Mouse (Mus musculus): ENCODE measurements around the gene Usp53.

Gene Usp53

DNA sequence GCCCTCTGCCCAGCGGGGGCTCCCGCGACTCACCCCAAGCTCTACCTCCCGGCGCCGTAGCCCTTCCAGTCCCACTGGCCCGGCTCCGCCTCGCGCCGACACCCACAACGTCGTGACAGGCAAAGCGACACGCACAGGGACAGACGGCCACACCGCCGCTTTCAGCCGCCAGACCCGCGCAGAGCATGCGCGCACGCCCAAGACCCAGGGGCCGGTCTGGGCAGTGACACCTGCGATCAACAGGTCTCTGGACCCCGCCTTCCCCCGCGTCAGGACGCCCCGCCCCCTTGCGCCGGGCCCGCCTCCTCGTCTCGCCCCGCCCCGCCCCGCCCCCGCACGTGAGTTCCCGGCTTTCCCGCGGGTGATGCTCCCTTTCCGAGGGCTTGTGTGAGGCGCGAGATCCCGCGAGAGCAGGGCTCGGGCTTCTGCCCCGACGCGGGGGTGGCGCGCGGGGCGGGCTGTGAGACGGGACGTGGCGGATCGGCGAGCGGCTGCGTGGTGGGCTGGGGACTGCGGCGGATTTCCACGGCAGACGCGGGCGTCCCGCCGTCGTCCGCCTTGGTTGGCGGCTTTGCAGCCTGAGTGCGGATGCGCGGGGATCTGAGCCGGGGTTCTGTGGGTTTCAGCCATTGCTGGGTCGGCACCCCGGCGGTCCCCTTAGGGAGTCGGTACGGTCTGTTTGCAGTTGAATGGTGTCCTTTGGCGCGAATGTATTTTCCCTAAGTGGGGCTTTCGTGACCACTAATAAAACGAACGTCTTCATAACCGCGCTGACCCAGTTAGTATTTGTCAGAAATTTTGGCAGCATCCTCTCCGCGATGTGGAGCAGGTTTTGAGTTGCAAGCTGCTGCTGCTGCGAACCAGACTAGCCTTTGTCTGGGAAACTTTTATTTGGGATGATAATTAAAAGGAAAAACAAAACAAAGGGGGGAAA is at the start of gene Usp53:
Gene Usp53 (minus strand): TSS at position 262 of the 934 bp plus-strand sequence.
- DNase-seq (ENCODE audit: low read depth, low spot score), result peak; percentile 97

DNA sequence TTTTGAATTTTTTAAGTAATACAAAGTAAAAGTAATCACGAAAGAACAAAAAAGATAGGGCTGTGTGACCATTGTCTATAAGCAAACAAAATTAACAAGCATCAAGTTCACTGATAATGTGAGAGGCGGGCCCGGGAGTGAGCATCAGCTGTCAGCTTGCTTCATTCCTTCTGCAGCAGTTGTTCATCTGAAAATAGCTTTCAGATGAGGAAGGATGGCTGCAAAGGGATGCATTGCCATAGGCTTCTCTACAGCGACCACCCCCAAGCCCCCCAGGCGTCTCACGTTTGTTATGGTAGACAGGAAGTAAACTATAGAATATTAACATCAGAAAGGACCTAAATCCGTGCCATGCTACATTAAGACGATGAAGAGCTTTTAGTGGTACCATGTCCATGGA is 49.5 kb upstream of the Usp53 start:
- DNase-seq (ENCODE audit: low read depth, low spot score), result no peak

DNA sequence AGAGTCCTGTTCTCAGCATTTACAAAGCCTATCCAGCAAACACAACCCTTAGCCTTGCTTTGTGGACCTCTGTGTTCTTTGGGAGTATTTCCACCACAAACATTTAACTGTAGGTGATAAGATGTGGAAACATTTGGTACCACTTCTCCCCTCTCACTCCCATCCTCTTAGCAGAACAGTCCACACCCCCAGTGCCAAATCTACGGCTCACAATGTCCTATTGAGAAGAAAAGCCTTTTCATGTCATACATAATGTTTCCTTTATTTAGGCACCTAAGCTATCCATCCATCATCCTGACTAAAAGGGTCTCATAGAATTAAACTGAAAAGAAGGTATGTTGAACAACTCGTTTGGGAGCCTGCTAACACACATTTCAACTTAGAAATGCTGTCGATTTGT is 41.3 kb upstream of the Usp53 start:
- DNase-seq (ENCODE audit: low read depth, low spot score), result no peak

DNA sequence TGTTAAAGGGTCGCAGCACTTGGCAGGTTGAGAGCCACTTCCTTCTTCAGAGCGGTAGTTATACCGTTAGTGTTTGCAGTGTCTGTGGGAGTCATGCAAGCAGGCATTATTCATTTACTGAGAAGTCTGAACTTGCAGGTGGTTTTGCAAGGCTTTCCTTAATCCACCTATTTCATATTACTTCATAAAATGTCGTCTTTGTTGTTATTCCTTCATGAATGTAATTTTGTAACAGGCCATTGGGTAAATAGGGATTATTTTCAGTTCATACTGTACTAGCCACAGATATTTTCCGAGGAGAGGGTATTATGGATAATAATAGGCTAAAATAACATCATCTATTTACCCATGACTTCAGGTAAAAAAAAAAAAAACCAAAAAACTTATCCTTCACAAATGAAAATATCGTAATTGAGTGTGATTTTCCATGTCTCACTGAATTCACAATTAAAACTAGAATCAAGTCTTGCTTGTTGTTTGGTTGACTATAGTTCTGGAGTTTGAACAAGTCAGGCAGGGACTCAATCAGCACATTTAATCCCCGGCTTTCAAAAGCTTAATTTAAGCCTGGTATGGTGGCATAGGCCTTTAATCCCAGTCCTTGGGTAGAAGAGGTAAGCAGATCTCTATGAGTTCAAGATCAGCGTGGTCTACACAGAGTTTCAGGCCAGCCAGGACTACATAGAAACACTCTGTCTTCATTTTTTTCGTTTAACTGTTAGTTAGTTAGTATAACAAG is 40.4 kb upstream of the Usp53 start:
- DNase-seq (ENCODE audit: low read depth, low spot score), result no peak

DNA sequence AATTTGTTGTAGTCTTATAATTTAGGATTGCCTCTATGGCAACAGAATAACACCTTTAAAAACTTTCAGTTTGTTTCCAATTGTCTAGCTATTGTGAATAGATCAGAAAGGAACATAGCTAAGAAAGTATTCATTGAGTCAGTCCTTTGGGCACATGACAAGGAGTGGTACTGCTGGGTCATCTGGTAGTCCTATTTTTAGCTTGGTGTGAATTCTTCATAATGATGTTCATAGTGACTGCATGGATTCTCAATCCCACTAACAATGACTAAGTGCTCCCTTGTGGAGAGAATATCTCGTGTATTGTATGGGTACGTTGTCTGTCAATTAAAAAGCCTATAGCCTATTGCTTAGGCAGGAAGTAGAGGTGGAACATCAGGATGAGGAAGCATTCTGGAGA is 34.5 kb upstream of the Usp53 start:
- no peak for DNase-seq (ENCODE audit: low read depth, low spot score)

DNA sequence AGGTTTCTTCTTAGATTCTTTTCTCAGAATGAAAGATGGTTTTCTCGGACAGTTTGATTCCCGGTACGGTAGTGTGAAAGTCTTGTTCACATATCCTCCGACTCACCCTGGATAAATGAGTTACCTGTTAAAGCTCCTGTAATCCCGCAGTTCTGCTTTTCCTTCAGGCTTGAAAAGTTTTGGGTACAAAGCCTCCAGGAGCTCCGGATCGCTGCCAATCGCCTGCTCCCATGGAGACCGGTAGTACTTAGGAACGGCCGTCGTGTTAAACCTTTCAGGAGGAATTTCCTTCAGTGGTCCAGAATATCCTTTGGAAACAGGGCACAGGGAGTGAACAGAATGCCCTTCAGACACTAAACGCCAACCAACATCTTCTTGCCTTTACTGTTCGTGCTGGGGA is 29.2 kb upstream of the Usp53 start:
- no peak for DNase-seq (ENCODE audit: low read depth, low spot score)

DNA sequence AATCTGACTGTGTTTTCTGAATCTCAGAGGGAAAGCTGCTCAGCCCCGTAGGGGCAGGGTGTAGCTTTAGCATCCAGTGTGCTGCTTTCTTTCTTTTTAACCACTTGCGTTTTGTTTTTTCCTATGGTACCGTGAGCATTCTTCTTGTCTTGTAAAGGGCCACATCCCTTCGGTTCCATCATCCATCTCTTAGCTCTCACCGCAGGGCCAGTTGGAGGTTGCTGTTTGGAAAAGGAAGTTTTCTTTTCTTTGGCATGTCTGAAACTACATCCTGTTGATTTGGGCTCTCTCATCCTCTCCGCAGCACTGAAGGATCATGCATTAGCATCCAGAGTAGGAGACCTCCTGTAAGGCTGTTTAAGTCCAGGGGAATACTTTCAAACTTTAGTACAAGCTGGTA is 25.1 kb upstream of the Usp53 start:
- DNase-seq (ENCODE audit: low read depth, low spot score), result no peak

DNA sequence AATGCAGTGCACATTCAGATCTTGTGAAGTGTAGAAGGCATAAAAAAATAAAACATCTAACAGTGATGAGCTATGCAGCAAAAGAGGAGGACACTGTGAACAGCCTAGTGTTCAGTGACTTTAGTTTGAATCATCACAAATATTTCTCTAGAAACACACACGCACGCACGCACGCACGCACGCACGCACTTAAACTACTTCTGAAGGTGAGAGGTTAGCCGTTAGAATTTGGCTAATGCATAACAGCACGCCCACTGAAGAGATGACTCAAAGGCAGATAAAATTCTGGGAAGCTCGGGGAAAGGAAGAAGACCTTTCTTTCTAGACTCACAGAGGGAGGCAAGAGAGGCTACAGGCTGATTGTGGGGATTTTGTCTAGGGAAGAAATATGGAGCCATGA is 23.1 kb upstream of the Usp53 start:
- DNase-seq (ENCODE audit: low read depth, low spot score), result no peak

DNA sequence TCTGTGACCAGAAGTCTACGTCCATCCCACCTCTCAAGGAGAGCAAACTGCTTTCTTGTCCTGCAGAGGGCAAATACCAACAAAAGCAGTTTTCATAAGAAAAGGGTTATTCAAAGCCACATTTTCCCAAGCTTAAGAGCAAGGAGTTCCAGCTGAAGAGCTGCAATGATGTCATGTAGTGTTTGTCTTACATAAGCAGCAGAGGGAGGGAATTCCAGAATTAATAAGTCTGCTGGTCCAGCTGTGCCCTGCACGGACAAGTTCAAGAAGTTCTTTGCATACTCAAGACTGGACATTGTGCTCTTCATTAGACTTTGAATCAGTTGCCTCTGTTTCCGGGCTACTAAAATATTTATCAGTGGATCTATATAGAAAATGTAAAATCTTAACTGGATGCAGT is 16.7 kb upstream of the Usp53 start:
- DNase-seq (ENCODE audit: low read depth, low spot score), result no peak

DNA sequence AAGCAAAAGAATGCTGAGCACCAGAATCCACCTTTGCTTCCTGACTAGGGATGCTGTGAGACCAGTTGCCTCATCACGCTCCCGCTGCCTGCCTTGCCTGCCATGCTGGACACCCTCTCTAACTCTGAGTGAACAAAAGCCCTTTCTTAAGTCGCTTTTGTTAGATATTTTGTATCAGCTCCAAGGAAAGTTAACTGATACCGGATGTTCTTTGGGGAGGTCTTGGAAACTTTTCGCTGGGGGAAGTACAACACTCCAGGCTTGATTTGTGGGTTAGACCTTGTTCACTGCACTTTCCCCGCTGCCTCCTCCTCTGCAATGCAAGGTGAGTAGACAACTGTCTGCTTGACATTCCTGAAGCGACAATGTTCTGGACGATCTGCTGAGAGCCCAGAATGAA is 14.2 kb upstream of the Usp53 start:
- no peak for DNase-seq (ENCODE audit: low read depth, low spot score)

DNA sequence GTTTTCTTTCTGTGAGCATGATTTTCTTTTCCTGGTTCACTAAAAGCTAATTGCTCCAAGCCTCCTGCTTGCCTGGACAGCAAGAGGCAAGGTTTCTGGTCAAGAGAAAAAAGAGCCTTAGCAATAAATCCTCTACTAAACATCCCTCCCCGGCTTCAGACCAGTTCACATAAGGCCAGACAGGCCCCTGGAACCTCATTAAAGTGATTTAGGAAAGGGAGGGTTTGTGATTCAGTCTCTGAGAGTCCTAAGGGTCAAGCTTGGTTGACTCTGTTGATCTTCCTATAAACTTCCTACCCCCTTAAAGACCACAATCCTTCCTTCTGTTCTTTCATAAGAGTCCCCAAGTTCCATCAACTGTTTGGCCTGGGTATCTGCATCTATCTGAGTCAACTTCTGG is 12.7 kb upstream of the Usp53 start:
- DNase-seq (ENCODE audit: low read depth, low spot score), result no peak

DNA sequence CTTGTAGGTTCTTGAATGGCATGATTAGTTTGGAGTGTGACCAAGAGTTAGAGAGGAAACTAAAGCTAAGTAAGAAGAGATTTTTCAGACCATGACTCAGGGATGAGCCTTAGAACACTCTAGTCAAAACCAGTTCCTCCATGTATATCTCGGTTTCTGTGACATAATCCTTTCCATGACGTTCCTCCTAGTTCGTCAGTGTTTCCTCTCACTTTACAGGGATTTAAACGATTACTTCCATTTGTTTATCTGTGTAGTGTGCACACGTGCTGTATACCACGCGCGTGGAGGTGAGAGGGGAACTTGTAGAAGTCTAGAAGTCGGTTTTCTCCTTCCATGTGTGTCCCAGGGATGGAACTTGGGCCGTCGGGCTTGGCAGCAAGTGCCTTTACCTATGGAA is 2.6 kb upstream of the Usp53 start:
- no peak for DNase-seq (ENCODE audit: low read depth, low spot score)

DNA sequence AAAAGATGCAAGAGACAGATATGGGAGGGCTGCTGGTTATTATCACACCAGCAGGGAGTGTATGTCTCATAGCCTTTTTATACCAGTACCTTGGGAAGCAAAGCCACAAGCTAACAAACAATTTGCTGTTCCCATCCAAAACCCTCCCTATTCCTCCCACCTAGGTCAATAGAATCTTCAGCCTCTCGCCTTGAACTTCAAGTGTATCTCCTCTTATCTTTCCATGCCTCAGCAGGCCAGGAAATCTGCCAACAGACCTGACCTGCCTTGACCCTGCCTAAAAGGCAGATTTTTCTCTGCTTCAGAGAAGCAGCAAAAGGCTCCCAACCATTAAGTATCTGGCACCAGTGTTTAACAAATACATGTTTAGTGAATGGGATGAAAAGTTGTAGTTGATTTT is 2.1 kb upstream of the Usp53 start:
- DNase-seq (ENCODE audit: low read depth, low spot score), result no peak

DNA sequence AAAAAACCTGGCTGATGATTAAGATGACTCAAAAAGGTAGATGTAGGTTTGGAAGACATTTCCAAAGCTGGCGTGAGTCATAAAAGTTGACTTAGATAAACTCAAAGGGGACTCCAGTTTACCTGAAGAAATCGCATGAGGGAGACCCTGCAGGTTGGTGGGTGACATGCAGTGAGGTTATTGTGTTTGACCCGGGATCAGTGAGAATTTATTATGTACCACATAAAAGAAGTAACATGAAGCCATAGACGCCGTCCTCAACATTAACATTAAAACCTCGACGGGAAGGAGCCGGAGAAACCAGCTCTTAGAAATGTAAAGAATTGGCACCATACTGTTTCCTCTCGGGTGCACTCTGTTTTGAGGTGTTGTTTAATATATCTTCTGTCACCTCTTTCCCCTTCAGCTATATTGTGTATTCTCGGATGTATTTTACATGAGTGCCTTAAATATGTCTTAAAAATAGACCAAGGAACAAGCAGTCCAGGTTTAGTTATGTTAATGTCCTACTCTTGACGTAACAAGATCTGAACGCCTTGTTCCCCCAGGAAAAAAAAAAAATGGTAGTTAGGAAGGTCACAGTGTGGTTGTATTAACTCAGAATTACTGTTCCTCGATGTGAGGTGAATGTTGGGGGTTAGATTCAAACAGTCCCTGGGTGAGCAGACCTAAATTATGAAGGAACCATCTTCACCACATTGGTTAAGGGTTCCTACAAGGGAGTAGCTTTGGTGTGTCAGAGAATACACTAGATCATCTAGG is 1.1 kb upstream of the Usp53 start:
- DNase-seq (ENCODE audit: low read depth, low spot score), result no peak

DNA sequence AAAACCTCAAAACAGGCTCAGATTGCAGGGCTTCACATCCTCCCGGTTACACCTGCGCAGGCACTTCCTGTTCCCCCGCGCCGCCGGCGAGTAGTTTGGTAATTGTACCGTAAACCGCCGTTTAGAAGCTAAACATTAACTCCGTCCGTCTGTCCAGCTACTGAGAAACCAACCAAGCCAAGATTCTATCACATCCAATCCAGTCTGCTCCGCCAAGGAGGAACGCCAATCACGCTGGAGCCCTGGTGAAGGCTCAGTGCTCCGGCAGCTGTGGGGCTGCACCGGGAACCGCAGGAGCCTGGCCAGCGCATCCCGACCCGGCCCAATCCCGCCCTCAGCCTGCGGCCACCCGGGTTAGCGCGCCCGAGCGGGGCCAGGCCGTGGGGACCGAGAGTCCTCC is 461 bp downstream of the Usp53 start:
- DNase-seq (ENCODE audit: low read depth, low spot score), result peak; percentile 87

DNA sequence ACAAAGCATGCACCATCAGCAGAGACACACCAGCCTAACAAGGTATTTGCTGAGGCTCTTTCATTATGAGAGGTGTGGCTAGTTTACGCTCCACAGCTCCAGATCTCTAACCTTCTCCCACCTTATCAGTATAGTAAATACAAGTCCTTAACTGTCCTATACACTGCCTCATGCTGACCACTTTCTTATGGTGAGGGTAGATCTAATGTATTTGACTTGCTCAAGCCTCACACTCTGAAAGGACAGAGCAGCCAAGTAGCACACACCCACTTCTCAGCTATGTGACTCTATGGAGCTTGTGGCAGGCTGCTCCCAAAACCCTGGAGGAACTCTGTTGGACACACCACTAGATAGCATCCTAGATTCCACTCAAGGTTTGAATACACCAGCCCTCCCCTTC is 8.3 kb downstream of the Usp53 start:
- DNase-seq (ENCODE audit: low read depth, low spot score), result no peak

DNA sequence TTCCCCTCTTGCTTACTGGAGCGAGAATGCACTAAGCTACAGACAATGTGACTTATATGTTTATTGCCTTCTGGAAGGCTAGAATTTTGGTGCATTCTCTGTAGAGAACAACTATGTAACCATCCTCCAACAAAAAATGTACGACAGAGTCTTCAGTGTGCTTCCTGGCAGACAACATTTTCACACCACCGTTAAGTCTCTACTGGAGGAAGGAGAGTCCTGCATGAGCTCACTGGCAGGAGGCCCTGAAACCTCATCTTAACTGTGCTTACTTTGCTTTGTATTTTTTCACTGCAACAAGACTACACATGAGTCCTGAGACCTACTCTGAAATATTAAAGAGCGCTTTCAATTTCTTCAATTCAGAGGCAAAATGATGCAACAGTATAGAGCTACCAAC is 8.9 kb downstream of the Usp53 start:
- DNase-seq (ENCODE audit: low read depth, low spot score), result no peak

DNA sequence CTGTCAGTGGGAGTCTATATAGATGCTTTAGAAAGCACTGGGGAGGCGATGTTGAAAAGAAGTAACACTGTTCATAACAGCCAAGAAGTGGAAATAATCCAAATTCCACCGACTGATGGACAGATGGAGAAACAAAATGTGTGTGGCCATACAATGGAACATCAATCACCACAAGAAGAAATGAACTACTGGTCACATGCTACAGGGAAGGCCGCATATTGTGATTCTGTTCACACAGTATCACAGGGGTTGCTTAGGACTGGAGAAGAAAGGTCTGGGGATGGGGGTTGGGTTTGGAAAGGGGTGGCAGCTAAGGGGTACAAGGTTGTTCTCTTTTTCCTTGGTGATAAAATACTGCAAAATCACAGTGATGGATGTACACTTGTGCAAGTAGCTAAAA is 9.5 kb downstream of the Usp53 start:
- DNase-seq (ENCODE audit: low read depth, low spot score), result no peak

DNA sequence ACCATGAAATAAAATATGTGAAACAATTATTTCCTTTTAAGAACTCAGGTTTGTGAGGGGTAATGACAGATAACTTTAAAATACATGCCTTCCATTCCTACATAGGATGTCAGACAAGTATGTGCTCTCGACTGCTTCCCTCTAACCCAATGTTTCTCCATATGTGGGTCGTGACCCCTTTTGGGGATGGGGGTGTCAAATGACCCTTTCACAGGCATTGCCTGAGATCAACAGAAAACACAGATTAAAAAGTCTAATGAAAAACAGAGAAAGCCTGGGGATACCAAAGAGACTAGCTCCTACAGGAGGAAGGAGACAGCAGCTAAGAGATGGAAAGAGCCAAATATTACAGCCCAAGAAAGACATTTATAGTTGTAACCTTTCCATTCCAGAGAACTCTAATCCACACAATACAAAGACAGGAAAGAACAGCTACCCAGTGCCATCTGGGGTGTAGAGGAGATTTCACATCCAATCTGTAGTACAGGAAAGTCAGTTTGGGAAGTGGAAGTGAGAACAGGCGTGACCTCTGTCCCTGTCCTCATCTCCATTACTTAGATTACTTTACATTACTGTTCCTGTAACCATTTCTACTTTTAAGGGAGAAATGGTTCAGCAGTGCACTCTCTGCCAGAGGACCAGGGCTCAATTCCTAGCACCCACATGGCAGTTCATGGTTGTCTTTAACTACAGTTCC is 12.0 kb downstream of the Usp53 start:
- DNase-seq (ENCODE audit: low read depth, low spot score), result no peak

DNA sequence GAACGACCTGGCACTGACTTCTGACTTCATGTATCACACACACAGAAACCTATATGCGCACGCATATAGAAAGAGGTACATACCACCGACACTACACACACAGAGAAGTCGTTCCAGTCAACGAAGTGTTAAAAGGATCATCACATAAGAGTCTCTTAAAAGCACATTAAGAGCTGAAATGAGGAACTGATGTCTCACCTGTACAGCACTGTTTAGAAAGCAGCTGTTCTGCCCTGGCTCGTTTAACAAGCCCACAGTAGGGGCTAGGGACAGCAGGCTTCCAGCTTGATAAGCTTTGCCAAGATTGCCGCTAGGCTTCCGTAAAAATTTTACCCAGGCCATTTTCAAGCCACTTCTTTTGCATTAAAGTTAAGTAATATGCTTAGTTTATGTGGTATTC is 15.9 kb downstream of the Usp53 start:
- no peak for DNase-seq (ENCODE audit: low read depth, low spot score)

DNA sequence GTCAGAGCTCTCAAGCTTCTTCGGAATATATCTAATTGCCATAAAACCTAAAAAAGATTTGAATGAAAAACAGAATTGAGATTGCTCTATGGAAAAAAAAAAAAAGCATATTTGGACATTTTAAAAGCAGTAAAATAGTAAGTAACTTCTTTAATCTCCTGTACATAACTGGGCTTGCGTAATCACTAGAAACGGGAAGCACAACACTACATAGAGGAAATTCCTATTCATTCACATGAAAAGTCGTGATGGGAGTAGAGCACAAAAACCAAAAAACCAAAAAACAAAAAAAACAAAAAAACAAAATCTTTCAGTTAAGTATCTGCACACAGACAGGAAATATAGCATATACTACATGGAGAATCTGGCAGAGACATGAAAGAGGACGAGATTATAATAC is 20.0 kb downstream of the Usp53 start:
- no peak for DNase-seq (ENCODE audit: low read depth, low spot score)

DNA sequence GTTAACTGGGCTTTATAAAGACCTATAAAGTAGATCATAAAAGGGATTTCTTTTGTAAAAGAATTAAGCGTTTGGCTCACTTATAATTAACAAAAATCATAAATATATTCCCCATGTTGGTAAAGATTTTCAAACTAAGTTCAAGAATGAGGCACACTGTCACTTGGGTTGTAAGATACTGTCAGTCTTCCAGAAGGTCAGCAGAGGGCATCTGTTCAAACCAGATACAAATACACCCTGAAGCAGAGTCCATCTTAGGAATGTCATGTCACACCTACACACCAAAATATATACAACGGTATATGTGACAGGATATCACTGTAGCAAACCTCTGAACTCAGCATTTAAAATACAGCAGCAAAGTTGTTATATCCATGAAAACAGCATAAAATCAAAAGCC is 34.2 kb downstream of the Usp53 start:
- no peak for DNase-seq (ENCODE audit: low read depth, low spot score)
